Mouse (Mus musculus) bone marrow, adult 2 months (tissue): ENCODE results near the gene Ankrd13d. TPM values are rescaled to one million over a fixed set of nuclear protein-coding genes. Genes with fewer than 3 reads are reported as not detected.

Experiments used
- H3K27ac ChIP-seq: fragments of 200-500 bp; 2 replicates; pipeline ENCODE4 v1.5.1; 2012; ENCODE audit warnings: low read depth, mild to moderate bottlenecking, control low read depth, inconsistent platforms, low read length; ENCODE audit not compliant: control insufficient read depth, poor library complexity, insufficient read depth
- H3K4me1 ChIP-seq: fragments of 200-500 bp; 2 replicates; pipeline ENCODE4 v1.6.1; 2011; ENCODE audit warnings: low read length; ENCODE audit not compliant: control insufficient read depth, insufficient read depth
- H3K4me3 ChIP-seq: fragments of 200-500 bp; replicated peaks from 2 replicates; pipeline ENCODE3; 2011; ENCODE audit warnings: mild to moderate bottlenecking, low read depth, low read length, control low read depth; ENCODE audit not compliant: control insufficient read depth
- CTCF ChIP-seq: fragments of 200-500 bp; IDR thresholded peaks from 2 replicates; pipeline ENCODE4 v1.5.1; 2011; ENCODE audit warnings: low read length, control low read depth; ENCODE audit not compliant: control insufficient read depth, insufficient read depth
- POLR2A ChIP-seq: fragments of 200-500 bp; IDR thresholded peaks from 2 replicates; pipeline ENCODE4 v1.6.1; 2011; ENCODE audit warnings: low read depth, mild to moderate bottlenecking, control low read depth, low read length, borderline replicate concordance; ENCODE audit not compliant: control insufficient read depth
- WGBS: fragments of 180-500 bp; shearing (Covaris S2); methylation state at CpG from one replicate; pipeline ENCODE4 v1.1.7; 2018; 5-methylcytosine and 5-hydroxymethylcytosine counted together
- polyA plus RNA-seq: library from polyadenylated mRNA; stranded (reverse); fragments of >200 nt; gene quantifications from 2 replicates; pipeline ENCODE4 v1.2.4, GENCODE M21; 2011; ENCODE audit warnings: low replicate concordance; ENCODE audit not compliant: missing spikeins, insufficient read depth, insufficient read length

The Ankrd13d gene
- polyA plus RNA-seq, 1 experiment: 53.2 TPM

DNA sequence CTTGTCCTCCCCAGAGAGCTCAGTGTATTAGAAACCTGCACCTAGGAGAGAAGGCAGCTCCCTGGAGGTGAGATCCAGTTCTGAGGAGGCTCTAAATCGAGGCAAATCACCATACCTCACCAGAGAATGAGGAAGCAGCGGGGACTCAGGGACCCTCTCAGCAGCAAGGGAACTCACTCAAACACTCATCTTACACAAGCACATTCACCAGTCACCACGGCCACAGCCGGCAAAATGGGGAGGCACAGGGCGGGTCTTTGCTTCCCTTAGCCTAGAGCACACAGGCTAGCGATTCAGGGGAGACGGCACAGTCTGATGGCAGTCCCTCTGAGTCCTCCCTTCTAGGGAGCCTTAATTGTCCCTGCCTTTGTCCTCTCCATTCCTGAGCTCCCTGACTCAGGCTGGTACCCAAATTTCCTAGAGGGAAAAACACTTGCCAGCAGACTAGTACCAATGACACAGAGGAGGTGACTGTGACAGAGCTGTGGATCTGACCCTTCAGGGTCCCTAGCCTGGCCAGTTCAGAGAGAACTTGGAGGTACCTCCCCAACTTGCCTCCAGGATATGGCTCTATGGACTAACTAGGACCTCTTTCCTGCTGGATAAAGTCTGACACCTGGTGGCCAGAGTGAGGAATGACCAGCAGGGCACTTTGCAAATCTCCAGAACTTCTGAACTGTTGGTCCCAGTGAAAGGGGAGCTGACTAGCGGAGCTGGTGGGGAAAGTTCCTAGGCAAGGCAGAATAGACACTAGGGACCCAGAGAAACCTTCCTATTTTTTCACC lies 54.9 kb downstream of the Ankrd13d start:
- TF ChIP-seq CTCF (peak; percentile 81), POLR2A (no peak)
- H3K4me3 ChIP-seq: no peak overlapping the region
- peaks cover 10% of the 10 kb centered on the region for H3K4me1 ChIP-seq
- H3K27ac ChIP-seq: no peak overlapping the region
- WGBS: 7% methylated on average over 8 of the region's 8 CpGs

DNA sequence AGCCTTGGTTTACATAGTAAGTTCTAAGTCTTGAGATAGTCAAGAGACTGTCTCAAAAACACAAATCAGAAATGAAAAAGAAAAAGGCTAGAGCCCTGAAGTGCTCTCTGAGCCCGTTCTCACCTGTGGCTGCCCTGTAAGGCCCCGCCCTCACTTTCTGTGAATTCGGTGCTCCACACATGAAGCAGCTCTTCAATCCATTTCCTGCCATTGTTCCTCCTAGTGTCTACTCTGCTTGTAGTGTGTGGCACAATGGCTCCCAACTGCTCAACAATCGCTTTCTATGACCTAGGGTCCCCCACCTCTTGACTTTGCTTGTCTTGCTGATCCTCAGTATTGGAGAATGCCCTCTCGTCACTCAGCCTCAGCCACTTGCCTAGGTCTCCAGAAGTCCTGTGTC lies 55.5 kb downstream of the Ankrd13d start:
- Histone ChIP-seq H3K27ac (no peak overlapping the region), H3K4me1 (peaks cover 14% of the 10 kb centered on the region), H3K4me3 (no peak overlapping the region)
- TF ChIP-seq POLR2A (no peak), CTCF (no peak)
- 31% methylated on average over 5 of the region's 5 CpGs for WGBS

- Histone ChIP-seq H3K27ac (peak overlapping the region; percentile 49; the same call in 1 of the 2 replicates), H3K4me1 (peaks cover 16% of the 10 kb centered on the region), H3K4me3 (no peak overlapping the region)
- WGBS: 19% methylated on average over 7 of the region's 7 CpGs
- no peak for TF ChIP-seq CTCF
- no peak for TF ChIP-seq POLR2A
These were observed 56.2 kb downstream of the Ankrd13d start for GRCm38 (mm10) chr19:4226779-4227178.

- Histone ChIP-seq H3K4me1 (peaks cover 19% of the 10 kb centered on the region), H3K4me3 (no peak overlapping the region), H3K27ac (peak overlapping the region; percentile 62)
- TF ChIP-seq CTCF (no peak), POLR2A (peak; percentile 54; the same call in 1 of the 2 replicates)
- WGBS: 14% methylated on average over 11 of the region's 11 CpGs
These were observed 60.8 kb downstream of the Ankrd13d start for GRCm38 (mm10) chr19:4222165-4222564.

GRCm38 (mm10) chr19:4220957-4221743 lies 61.8 kb downstream of the Ankrd13d start:
- peak overlapping the region; percentile 62 for H3K27ac ChIP-seq
- WGBS: 14% methylated on average over 14 of the region's 14 CpGs
- no peak overlapping the region for H3K4me3 ChIP-seq
- TF ChIP-seq CTCF (no peak), POLR2A (no peak)
- H3K4me1 ChIP-seq: peaks cover 16% of the 10 kb centered on the region

GRCm38 (mm10) chr19:4220416-4220815 lies 62.5 kb downstream of the Ankrd13d start:
- H3K4me3 ChIP-seq: no peak overlapping the region
- TF ChIP-seq POLR2A: no peak
- no peak for TF ChIP-seq CTCF
- peak overlapping the region; percentile 26 for H3K27ac ChIP-seq
- peaks cover 17% of the 10 kb centered on the region for H3K4me1 ChIP-seq
- 18% methylated on average over 4 of the region's 4 CpGs for WGBS

Other genes starting within 250 kb of the Ankrd13d start
- 125 and 187 TPM in 2 replicates for gene Gstp1, start 245.2 kb downstream of the Ankrd13d start, polyA plus RNA-seq
- gene Gstp2, start 237.1 kb downstream of the Ankrd13d start, polyA plus RNA-seq: 21.6 TPM in 1 of 2 replicates, not detected in the other
- gene Gstp3, start 223.6 kb downstream of the Ankrd13d start, polyA plus RNA-seq: 13.5 and 18.0 TPM in 2 replicates
- gene Cabp2, start 201.6 kb downstream of the Ankrd13d start, polyA plus RNA-seq: not detected in 2 replicates
- gene Cdk2ap2, start 186.0 kb downstream of the Ankrd13d start, polyA plus RNA-seq: 93.3 and 143 TPM in 2 replicates
- gene Pitpnm1, start 183.1 kb downstream of the Ankrd13d start, polyA plus RNA-seq: 72.3 and 159 TPM in 2 replicates
- 22.0 and 53.5 TPM in 2 replicates for gene Aip, start 157.3 kb downstream of the Ankrd13d start, polyA plus RNA-seq
- gene Gpr152, start 143.3 kb downstream of the Ankrd13d start, polyA plus RNA-seq: not detected in 2 replicates
- gene Cabp4, start 139.1 kb downstream of the Ankrd13d start, polyA plus RNA-seq: 0.29 and 0.60 TPM in 2 replicates
- gene Coro1b, start 134.5 kb downstream of the Ankrd13d start, polyA plus RNA-seq: 75.8 and 114 TPM in 2 replicates
- 27.6 and 60.8 TPM in 2 replicates for gene Ptprcap, start 129.5 kb downstream of the Ankrd13d start, polyA plus RNA-seq
- gene Rps6kb2, start 119.8 kb downstream of the Ankrd13d start, polyA plus RNA-seq: 51.8 and 86.1 TPM in 2 replicates
- gene Carns1, start 107.7 kb downstream of the Ankrd13d start, polyA plus RNA-seq: 23.3 and 52.9 TPM in 2 replicates
- gene Tbc1d10c, start 91.9 kb downstream of the Ankrd13d start, polyA plus RNA-seq: 64.3 and 168 TPM in 2 replicates
- 121 and 204 TPM in 2 replicates for gene Ppp1ca, start 91.1 kb downstream of the Ankrd13d start, polyA plus RNA-seq
- 24.2 and 39.8 TPM in 2 replicates for gene Rad9a, start 81.5 kb downstream of the Ankrd13d start, polyA plus RNA-seq
- 10.3 and 25.4 TPM in 2 replicates for gene Clcf1, start 68.9 kb downstream of the Ankrd13d start, polyA plus RNA-seq
- gene AC109138.7, start 68.8 kb downstream of the Ankrd13d start, polyA plus RNA-seq: not detected in 2 replicates
- gene Pold4, start 51.2 kb downstream of the Ankrd13d start, polyA plus RNA-seq: 31.7 and 54.7 TPM in 2 replicates
- gene Ssh3, start 14.0 kb downstream of the Ankrd13d start, polyA plus RNA-seq: 16.9 and 20.7 TPM in 2 replicates
- gene Grk2, start 23.1 kb upstream of the Ankrd13d start, polyA plus RNA-seq: 153 and 243 TPM in 2 replicates
- gene Kdm2a, start 115.1 kb upstream of the Ankrd13d start, polyA plus RNA-seq: 29.2 and 38.9 TPM in 2 replicates
- gene Rhod, start 156.3 kb upstream of the Ankrd13d start, polyA plus RNA-seq: 0.86 and 1.3 TPM in 2 replicates
- not detected in 2 replicates for gene Syt12, start 194.3 kb upstream of the Ankrd13d start, polyA plus RNA-seq
- not detected in 2 replicates for gene 2010003K11Rik, start 215.4 kb upstream of the Ankrd13d start, polyA plus RNA-seq
- gene Pcx, start 227.3 kb upstream of the Ankrd13d start, polyA plus RNA-seq: 6.6 and 8.7 TPM in 2 replicates